Mouse (Mus musculus) liver, embryonic 16.5 days (tissue): ENCODE measurements around the gene Pygb. TPM values are rescaled to one million over a fixed set of nuclear protein-coding genes. Genes with fewer than 3 reads are reported as not detected.

ENCODE experiments used
- ATAC-seq: fragments of 200-750 bp; cut with Nextera tagmentation; 2 replicates; pipeline ENCODE4 v1.8.0; 2017; ENCODE audit warnings: low read depth, mild to moderate bottlenecking, moderate number of reproducible peaks, moderate library complexity
- H3K27ac ChIP-seq: fragments of 300-500 bp; sonication (generic); 2 replicates; pipeline ENCODE4 v1.5.1; 2014; ENCODE audit warnings: mild to moderate bottlenecking, low read length
- H3K27me3 ChIP-seq: fragments of 300-500 bp; sonication (generic); 2 replicates; pipeline ENCODE4 v1.6.1; 2014; ENCODE audit warnings: low read depth, low read length, mixed read lengths; ENCODE audit not compliant: control insufficient read depth, insufficient read depth
- H3K36me3 ChIP-seq: fragments of 300-500 bp; sonication (generic); 2 replicates; pipeline ENCODE4 v1.6.1; 2014; ENCODE audit warnings: mild to moderate bottlenecking; ENCODE audit not compliant: control insufficient read depth, insufficient read depth
- H3K4me1 ChIP-seq: fragments of 300-500 bp; sonication (generic); 2 replicates; pipeline ENCODE4 v1.6.1; 2014; ENCODE audit warnings: low read depth, low read length, mixed read lengths; ENCODE audit not compliant: control insufficient read depth
- H3K4me2 ChIP-seq: fragments of 300-500 bp; sonication (generic); 2 replicates; pipeline ENCODE4 v1.6.1; 2014; ENCODE audit warnings: low read depth, low read length, mixed read lengths
- H3K4me3 ChIP-seq: fragments of 300-500 bp; sonication (generic); 2 replicates; pipeline ENCODE4 v1.5.1; 2014; ENCODE audit warnings: low read depth, mild to moderate bottlenecking, low read length
- H3K9ac ChIP-seq: fragments of 300-500 bp; sonication (generic); 2 replicates; pipeline ENCODE4 v1.6.1; 2014; ENCODE audit warnings: low read depth, low read length
- H3K9me3 ChIP-seq: fragments of 300-500 bp; sonication (generic); replicated peaks from 2 replicates; pipeline ENCODE4 v1.6.1; 2016; ENCODE audit warnings: low read length; ENCODE audit not compliant: control insufficient read depth
- WGBS: fragments of 180-500 bp; shearing (Covaris S2); extraction: QIAGEN DNeasy Blood & Tissue Kit; methylation state at CpG from one replicate; pipeline ENCODE4 v1.1.7; 2014; ENCODE audit not compliant: insufficient replicate concordance; 5-methylcytosine and 5-hydroxymethylcytosine counted together
- polyA plus RNA-seq: library from polyadenylated mRNA; unstranded; fragments of >200 nt; fragmentation: Nextera tagmentation; extraction: Ambion mirVana; gene quantifications from 2 replicates; pipeline ENCODE4 v1.2.1, GENCODE M21; 2015

The Pygb gene
- polyA plus RNA-seq, 1 experiment from 2014 or later = 31.3 TPM

DNA sequence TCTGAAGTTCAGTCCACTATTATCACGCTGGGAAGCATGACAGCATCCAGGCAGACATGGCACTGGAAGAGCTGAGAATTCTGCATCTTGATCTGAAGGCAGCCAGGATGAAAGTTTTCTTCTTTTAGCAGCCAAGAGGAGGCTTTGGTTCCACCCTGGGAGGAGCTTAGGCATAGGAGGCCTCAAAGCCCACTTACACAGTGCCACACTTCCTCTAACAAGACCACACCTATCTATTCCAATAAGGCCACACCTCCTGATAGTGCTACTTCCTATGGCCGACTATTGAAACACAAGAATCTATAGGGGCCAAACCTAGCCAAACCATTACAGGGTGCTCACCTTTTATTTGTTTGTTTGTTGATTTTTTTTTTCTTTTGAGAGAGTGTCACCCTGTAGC is 3.7 kb upstream of the Pygb start:
- H3K36me3 ChIP-seq = no peaks in the 10 kb centered on the region
- H3K27me3 ChIP-seq = no peaks in the 10 kb centered on the region
- H3K27ac ChIP-seq = no peak overlapping the region
- H3K4me3 ChIP-seq = no peak overlapping the region
- H3K9ac ChIP-seq = no peak overlapping the region
- ATAC-seq = no peak
- peaks cover 11% of the 10 kb centered on the region for H3K4me1 ChIP-seq
- no peak overlapping the region for H3K4me2 ChIP-seq
- WGBS = 48% methylated on average over 2 of the region's 2 CpGs
- no peaks in the 10 kb centered on the region for H3K9me3 ChIP-seq

DNA sequence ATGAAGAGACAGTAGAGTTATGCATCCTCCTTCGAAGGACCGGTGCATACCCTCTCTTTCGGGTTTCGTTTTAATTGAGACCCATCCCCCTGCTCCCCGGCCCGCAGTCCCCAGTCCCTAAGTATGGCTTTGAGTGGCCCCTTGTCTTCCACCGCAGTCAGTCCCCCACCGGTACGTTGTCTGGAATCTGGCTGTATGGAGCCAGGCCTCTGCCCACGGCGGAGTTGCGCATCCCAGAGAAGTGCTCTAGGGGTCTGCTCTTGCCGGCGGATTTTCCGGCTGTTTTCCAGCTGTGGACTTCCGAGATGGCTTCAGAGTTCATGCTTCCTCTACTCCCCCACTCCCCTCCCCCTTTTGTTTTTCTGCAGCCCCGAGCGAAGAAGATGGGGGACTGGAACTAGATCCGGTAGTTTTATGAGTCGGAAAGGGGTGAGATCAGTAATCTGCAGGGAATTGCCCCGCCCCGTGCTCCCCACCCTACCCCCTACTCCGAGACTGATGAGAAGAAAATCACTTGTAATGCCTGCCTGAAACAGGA is 768 bp downstream of the Pygb start:
- no peak for ATAC-seq
- peak overlapping the region; percentile 63; the same call in 1 of the 2 replicates for H3K9ac ChIP-seq

DNA sequence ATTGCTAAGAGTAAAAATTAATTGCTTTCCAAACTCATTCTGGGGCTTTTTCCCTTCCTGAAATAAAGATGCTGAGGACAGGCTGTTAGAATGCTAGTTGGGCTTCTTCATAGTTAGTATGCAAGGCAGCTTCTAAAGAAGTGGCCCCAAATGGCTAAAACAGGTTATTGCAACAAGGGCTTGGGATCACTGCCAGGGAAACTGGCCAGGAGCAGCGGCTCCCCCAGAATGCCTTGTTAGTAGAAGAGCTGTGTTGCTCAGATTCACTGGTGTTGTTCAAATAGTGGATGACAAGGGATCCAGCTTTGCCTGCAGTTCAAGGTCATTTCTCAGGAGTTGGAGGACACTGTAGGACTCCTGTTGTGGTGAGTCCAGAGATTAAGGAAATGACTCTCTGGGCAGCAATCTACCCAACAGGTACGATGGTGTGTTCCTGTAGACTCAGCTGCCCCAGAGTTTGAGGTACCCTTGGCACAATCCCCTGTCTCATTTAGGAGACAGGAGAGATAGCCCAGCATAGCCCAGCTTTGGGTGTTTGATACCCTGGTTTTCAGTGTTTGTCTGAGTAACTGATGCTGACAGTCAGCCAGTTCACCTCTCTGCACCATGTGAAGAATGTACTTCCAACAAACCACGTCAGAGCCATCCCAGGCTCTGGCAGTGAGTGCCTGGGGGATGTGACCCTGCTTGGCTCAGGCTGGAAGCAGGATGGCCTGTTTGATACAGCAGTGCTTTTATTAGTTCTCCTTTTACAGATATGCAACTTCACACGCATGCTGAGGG is 2.4 kb downstream of the Pygb start:
- Histone ChIP-seq H3K4me1 (peaks cover 15% of the 10 kb centered on the region), H3K9ac (no peak overlapping the region), H3K9me3 (no peaks in the 10 kb centered on the region), H3K36me3 (no peaks in the 10 kb centered on the region), H3K27me3 (no peaks in the 10 kb centered on the region; the same call in 1 of the 2 replicates), H3K4me2 (peak overlapping the region; percentile 33), H3K27ac (peak overlapping the region; percentile 67), H3K4me3 (no peak overlapping the region)
- peak; percentile 16 for ATAC-seq
- 56% methylated on average over 4 of the region's 4 CpGs for WGBS

More for the DNA sequence above, 768 bp downstream of the Pygb start:
- Histone ChIP-seq H3K36me3 (no peaks in the 10 kb centered on the region), H3K27ac (no peak overlapping the region), H3K4me3 (peak overlapping the region; percentile 68), H3K4me2 (peak overlapping the region; percentile 78), H3K4me1 (peaks cover 15% of the 10 kb centered on the region), H3K27me3 (no peaks in the 10 kb centered on the region; the same call in 1 of the 2 replicates), H3K9me3 (no peaks in the 10 kb centered on the region)
- WGBS = 1% methylated on average over 23 of the region's 23 CpGs

DNA sequence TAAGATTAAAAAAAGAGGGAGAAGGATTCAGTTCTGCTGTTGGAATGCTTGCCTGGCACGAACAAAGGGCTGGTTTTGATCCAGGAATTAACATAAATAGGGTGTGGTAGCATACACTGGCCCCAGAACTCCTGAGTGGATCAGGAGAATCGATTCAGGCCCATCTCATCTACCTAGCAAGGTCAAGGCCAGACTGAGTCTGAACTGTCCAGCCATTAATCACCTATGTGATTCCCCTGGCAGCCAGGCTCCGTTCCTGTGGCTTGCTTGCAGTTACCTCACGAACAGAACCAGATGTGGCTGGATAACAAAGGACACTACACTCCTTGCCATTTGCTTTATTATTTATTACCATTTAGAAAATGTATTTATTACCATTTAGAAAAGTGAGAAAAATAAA is 6.8 kb downstream of the Pygb start:
- H3K36me3 ChIP-seq = 0 out of 2 replicates have a peak, but pooled peaks cover 4% of the 10 kb centered on the region
- no peaks in the 10 kb centered on the region for H3K27me3 ChIP-seq
- no peak for ATAC-seq
- H3K27ac ChIP-seq = no peak overlapping the region
- H3K4me2 ChIP-seq = no peak overlapping the region
- no peaks in the 10 kb centered on the region for H3K9me3 ChIP-seq
- 54% methylated on average over 4 of the region's 4 CpGs for WGBS
- peaks cover 5% of the 10 kb centered on the region for H3K4me1 ChIP-seq
- H3K9ac ChIP-seq = no peak overlapping the region
- no peak overlapping the region for H3K4me3 ChIP-seq

DNA sequence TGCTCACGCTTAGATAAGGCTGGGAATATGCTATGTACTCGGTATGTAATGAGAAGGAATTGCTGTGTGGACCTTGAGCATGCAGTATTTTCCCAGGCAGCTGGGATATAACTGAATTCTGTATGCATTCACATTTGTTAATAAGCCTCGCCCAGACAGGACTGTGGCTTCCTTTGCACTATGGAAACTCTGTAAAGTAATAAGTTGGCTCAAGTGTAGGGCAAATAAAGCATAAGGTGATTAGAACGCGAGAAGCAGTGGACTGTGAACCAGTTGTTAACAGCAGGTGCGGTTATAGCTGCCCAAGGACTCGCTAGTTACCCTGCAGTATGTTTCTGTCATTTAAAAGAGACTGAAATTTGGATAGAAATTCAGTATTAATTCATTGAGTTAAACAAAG is 11.5 kb downstream of the Pygb start:
- Histone ChIP-seq H3K27me3 (no peaks in the 10 kb centered on the region), H3K4me1 (no peaks in the 10 kb centered on the region), H3K4me2 (no peak overlapping the region), H3K27ac (no peak overlapping the region), H3K9ac (no peak overlapping the region), H3K4me3 (no peak overlapping the region), H3K36me3 (0 out of 2 replicates have a peak, but pooled peaks cover 6% of the 10 kb centered on the region), H3K9me3 (no peaks in the 10 kb centered on the region)
- ATAC-seq = no peak
- 69% methylated on average over 7 of the region's 7 CpGs for WGBS

DNA sequence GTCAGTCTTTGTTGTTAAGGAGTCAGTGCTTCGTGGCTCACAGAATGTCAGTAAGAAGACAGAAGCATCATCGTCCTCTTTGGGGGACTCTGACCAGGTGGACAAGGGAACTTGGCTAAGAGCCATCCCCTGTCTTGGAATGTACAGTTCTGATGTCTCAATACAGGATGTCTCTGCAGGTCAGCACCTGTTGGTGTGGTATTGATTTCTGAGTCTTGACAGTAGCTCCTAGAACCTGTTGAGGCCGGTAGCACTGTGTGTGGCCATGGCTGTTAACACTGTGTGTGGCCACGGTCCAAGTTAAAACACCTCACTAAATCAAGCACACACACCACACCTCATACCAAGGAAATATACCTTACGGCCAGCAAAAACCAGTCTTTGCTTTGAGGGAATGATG is 14.1 kb downstream of the Pygb start:
- no peak for ATAC-seq
- H3K9ac ChIP-seq = no peak overlapping the region
- H3K36me3 ChIP-seq = peaks cover 2% of the 10 kb centered on the region; the same call in 1 of the 2 replicates

GRCm38 (mm10) chr2:150803035-150803434 is 16.5 kb downstream of the Pygb start:
- WGBS = 70% methylated on average over 1 of the region's 1 CpGs
- Histone ChIP-seq H3K9ac (no peak overlapping the region), H3K4me2 (no peak overlapping the region), H3K9me3 (no peaks in the 10 kb centered on the region), H3K36me3 (peaks cover 2% of the 10 kb centered on the region; the same call in 1 of the 2 replicates), H3K4me3 (no peak overlapping the region), H3K27me3 (no peaks in the 10 kb centered on the region), H3K27ac (no peak overlapping the region), H3K4me1 (no peaks in the 10 kb centered on the region)
- no peak for ATAC-seq

More for the DNA sequence above, 14.1 kb downstream of the Pygb start:
- Histone ChIP-seq H3K4me3 (no peak overlapping the region), H3K27ac (no peak overlapping the region), H3K4me2 (no peak overlapping the region), H3K4me1 (no peaks in the 10 kb centered on the region), H3K27me3 (no peaks in the 10 kb centered on the region), H3K9me3 (no peaks in the 10 kb centered on the region)
- 66% methylated on average over 5 of the region's 5 CpGs for WGBS

GRCm38 (mm10) chr2:150808381-150808780 is 21.8 kb downstream of the Pygb start:
- H3K9me3 ChIP-seq = no peaks in the 10 kb centered on the region
- H3K27ac ChIP-seq = no peak overlapping the region
- no peaks in the 10 kb centered on the region for H3K27me3 ChIP-seq
- H3K36me3 ChIP-seq = peaks cover 6% of the 10 kb centered on the region
- ATAC-seq = no peak
- H3K9ac ChIP-seq = no peak overlapping the region
- H3K4me3 ChIP-seq = no peak overlapping the region
- H3K4me2 ChIP-seq = no peak overlapping the region
- WGBS = 70% methylated on average over 6 of the region's 6 CpGs
- H3K4me1 ChIP-seq = no peaks in the 10 kb centered on the region

GRCm38 (mm10) chr2:150808812-150809211 is 22.3 kb downstream of the Pygb start:
- no peak overlapping the region for H3K27ac ChIP-seq
- H3K4me2 ChIP-seq = no peak overlapping the region
- no peaks in the 10 kb centered on the region for H3K9me3 ChIP-seq
- peaks cover 6% of the 10 kb centered on the region for H3K36me3 ChIP-seq
- H3K4me3 ChIP-seq = no peak overlapping the region
- ATAC-seq = no peak
- no peaks in the 10 kb centered on the region for H3K4me1 ChIP-seq
- WGBS = 81% methylated on average over 6 of the region's 6 CpGs
- no peaks in the 10 kb centered on the region for H3K27me3 ChIP-seq
- H3K9ac ChIP-seq = no peak overlapping the region
